Mouse (Mus musculus) kidney, postnatal 0 days (tissue): ENCODE measurements around the gene Nol4l. TPM values are rescaled to one million over a fixed set of nuclear protein-coding genes. Genes with fewer than 3 reads are reported as not detected.

Experiments used
- ATAC-seq: fragments of 200-750 bp; cut with Nextera tagmentation; replicated peaks from 2 replicates; pipeline ENCODE4 v1.8.0; 2017; ENCODE audit warnings: low read depth, moderate number of reproducible peaks, moderate TSS enrichment, moderate library complexity; ENCODE audit not compliant: low FRiP score
- DNase-seq: peaks from one replicate; pipeline ENCODE4 v3.0.0-alpha.2; 2016; ENCODE audit warnings: low spot score
- H3K27ac ChIP-seq: fragments of 300-500 bp; sonication (generic); 2 replicates; pipeline ENCODE4 v1.5.1; 2014; ENCODE audit warnings: mild to moderate bottlenecking
- H3K27me3 ChIP-seq: fragments of 300-500 bp; sonication (generic); 2 replicates; pipeline ENCODE4 v1.6.1; 2014; ENCODE audit warnings: low read length, mixed read lengths; ENCODE audit not compliant: insufficient read depth
- H3K36me3 ChIP-seq: fragments of 300-500 bp; sonication (generic); 2 replicates; pipeline ENCODE4 v1.6.1; 2014; ENCODE audit warnings: low read length, mixed read lengths; ENCODE audit not compliant: insufficient read depth
- H3K4me1 ChIP-seq: fragments of 300-500 bp; sonication (generic); replicated peaks from 2 replicates; pipeline ENCODE4 v1.6.1; 2014; ENCODE audit warnings: antibody characterized with exemption, low read length, mixed read lengths; ENCODE audit not compliant: insufficient read depth
- H3K4me2 ChIP-seq: fragments of 300-500 bp; sonication (generic); 2 replicates; pipeline ENCODE4 v1.6.1; 2014; ENCODE audit warnings: mild to moderate bottlenecking, low read length, moderate library complexity, mixed read lengths
- H3K4me3 ChIP-seq: fragments of 300-500 bp; sonication (generic); replicated peaks from 2 replicates; pipeline ENCODE4 v1.5.1; 2014; ENCODE audit warnings: low read depth, low read length
- H3K9ac ChIP-seq: fragments of 300-500 bp; sonication (generic); 2 replicates; pipeline ENCODE4 v1.6.1; 2014; ENCODE audit warnings: low read depth, low read length
- H3K9me3 ChIP-seq: fragments of 300-500 bp; sonication (generic); replicated peaks from 2 replicates; pipeline ENCODE4 v1.6.1; 2016; ENCODE audit warnings: low read length, inconsistent platforms, mixed read lengths
- CTCF ChIP-seq: IDR thresholded peaks from 2 replicates; pipeline ENCODE4 v1.5.1; 2016; ENCODE audit warnings: antibody characterized with exemption, low read depth, mild to moderate bottlenecking, moderate library complexity
- WGBS: fragments of 180-500 bp; shearing (Covaris S2); extraction: QIAGEN DNeasy Blood & Tissue Kit; methylation state at CpG from one replicate; pipeline ENCODE4 v1.1.7; 2014; 5-methylcytosine and 5-hydroxymethylcytosine counted together
- polyA plus RNA-seq: library from polyadenylated mRNA; unstranded; fragments of >200 nt; fragmentation: Nextera tagmentation; extraction: Ambion mirVana; gene quantifications from 2 replicates; pipeline ENCODE4 v1.2.1, GENCODE M21; 2015

Gene Nol4l
- polyA plus RNA-seq, result 9.0 and 9.6 TPM in 2 replicates

DNA sequence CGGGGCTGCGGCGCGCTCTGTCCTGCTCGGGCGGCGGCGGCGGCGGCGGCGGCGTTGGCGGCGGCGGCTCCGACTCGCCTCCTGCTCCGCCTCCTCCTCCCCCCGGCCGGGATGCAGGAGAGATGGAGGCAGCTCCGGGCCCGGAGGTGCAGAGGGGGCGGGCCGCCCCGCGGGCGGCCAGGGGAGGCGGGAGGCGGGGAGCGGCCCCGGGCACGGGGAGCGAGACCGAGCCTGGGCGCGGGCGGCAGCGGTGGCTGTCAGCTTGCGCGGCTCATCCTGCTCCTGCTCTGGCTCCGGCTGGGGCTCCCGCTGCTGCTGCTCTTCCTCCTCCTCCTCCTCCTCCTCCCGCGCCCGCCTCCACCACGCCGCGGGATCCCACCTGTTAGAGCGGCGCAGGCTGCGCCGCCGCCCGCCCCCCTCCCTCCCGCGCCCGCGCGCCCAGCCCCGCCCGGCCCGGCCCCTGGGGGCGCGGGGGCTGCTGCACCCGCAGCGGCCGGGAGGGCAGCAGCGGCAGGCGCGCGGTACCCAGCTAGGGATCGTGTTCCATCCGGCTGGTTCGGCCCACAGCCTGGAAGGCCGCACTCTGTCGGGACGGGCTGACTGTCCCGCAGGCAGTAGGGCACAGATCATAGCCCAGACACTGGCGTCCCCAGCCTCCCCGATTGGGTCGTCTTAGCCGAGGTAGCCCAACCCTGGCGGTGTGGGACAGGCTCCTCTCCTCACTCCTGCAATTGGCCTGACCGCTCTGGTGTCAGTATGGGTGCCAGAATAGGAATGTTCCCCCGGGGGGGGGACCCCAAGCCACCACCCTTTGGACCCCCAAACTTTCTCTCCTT lies at the start of gene Nol4l:
Gene Nol4l, minus strand, starts transcription at position 41 of the 836 bp plus-strand sequence.
- peak within 1 kb of the TSS; percentile 31; the same call in 1 of the 2 replicates for H3K27ac ChIP-seq

DNA sequence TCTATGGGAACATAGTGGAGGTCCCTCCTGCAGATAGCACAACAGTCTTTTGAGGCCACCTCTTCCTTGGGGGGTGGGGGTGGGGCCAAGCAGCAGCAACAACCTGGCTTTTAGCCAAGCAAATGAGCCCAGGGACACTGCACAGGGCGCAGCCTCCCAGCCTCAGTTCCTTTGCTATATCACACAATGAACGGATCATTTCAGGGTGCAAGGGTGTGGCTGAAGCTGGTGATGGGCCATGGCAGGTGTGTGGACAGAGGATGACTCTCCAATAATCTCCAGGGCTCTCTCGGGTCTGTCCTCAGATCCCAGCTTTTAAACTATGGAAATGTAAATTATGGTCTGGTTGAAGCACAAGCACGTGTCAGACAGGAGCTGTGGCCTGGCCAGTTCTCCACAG lies 47.4 kb upstream of the Nol4l start:
- TF ChIP-seq CTCF, result no peak
- ATAC-seq, result no peak
- no peaks in the 10 kb centered on the region; the same call in 1 of the 2 replicates for H3K4me1 ChIP-seq
- no peaks in the 10 kb centered on the region for H3K27me3 ChIP-seq
- H3K4me3 ChIP-seq, result no peak overlapping the region
- no peak overlapping the region for H3K9ac ChIP-seq
- H3K27ac ChIP-seq, result no peak overlapping the region
- no peaks in the 10 kb centered on the region for H3K36me3 ChIP-seq
- H3K9me3 ChIP-seq, result no peaks in the 10 kb centered on the region
- no peak overlapping the region for H3K4me2 ChIP-seq
- no peak for DNase-seq
- WGBS, result 66% methylated on average over 4 of the region's 4 CpGs

More for the DNA sequence above, at the start of gene Nol4l:
- DNase-seq (no peak), ATAC-seq (0 out of 2 replicates have a peak, but pooled peaks have one; percentile 6)
- 1% methylated on average over 34 of the region's 86 CpGs for WGBS
- Histone ChIP-seq H3K9ac (peak within 1 kb of the TSS; percentile 63), H3K27me3 (no peaks in the 10 kb centered on the region), H3K9me3 (no peaks in the 10 kb centered on the region), H3K4me2 (peak within 1 kb of the TSS; percentile 99), H3K4me3 (peak within 1 kb of the TSS; percentile 64), H3K4me1 (peaks cover 26% of the 10 kb centered on the region; the same call in 1 of the 2 replicates), H3K36me3 (no peaks in the 10 kb centered on the region)
- TF ChIP-seq CTCF, result no peak

DNA sequence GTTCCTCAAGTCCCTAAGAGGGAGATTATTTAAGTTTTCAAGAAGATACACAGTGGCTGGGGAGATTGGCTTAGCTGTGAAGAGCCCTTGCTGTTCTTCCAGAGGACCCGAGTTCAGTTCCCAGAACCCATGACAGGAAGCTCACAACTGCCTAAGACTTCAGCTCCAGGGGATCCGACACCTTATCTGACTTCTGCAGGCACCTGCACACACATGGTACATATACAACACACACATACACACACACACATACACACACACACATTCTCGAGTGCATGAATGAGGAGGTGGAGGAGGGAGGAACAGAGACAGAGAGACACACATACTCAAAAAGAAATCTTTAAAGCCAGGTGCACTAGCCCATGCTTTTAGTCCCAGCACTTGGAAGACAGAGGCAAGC lies 46.4 kb upstream of the Nol4l start:
- Histone ChIP-seq H3K9ac (no peak overlapping the region), H3K4me3 (no peak overlapping the region), H3K4me1 (no peaks in the 10 kb centered on the region; the same call in 1 of the 2 replicates), H3K4me2 (no peak overlapping the region), H3K36me3 (no peaks in the 10 kb centered on the region), H3K9me3 (no peaks in the 10 kb centered on the region), H3K27me3 (no peaks in the 10 kb centered on the region), H3K27ac (no peak overlapping the region)
- TF ChIP-seq CTCF, result no peak
- DNase-seq (no peak), ATAC-seq (no peak)
- 76% methylated on average over 3 of the region's 3 CpGs for WGBS

DNA sequence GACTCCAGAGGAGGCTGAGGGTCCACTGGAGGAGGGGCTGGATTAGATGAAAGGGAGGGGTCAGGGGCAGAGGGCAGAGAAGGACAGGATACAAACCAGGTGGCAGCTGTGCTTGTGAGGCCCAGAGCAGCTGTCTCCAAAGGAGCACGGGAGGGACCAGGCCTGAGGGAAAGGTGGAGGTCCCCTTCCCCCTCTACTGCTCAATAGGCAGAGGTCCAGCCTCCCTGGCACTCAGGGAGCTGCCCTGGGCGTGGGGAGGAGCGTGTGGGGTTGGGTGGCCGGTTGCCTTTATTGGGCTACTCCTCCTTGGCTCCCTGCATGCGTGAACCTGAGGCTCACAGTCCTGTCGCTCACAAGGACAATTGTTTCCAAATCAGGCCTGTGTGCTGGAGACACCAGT lies 45.8 kb upstream of the Nol4l start:
- Histone ChIP-seq H3K9me3 (no peaks in the 10 kb centered on the region), H3K36me3 (no peaks in the 10 kb centered on the region), H3K27ac (no peak overlapping the region), H3K4me3 (no peak overlapping the region), H3K9ac (no peak overlapping the region), H3K4me1 (no peaks in the 10 kb centered on the region; the same call in 1 of the 2 replicates), H3K27me3 (no peaks in the 10 kb centered on the region), H3K4me2 (no peak overlapping the region)
- 42% methylated on average over 6 of the region's 6 CpGs for WGBS
- DNase-seq (no peak), ATAC-seq (no peak)
- no peak for TF ChIP-seq CTCF

DNA sequence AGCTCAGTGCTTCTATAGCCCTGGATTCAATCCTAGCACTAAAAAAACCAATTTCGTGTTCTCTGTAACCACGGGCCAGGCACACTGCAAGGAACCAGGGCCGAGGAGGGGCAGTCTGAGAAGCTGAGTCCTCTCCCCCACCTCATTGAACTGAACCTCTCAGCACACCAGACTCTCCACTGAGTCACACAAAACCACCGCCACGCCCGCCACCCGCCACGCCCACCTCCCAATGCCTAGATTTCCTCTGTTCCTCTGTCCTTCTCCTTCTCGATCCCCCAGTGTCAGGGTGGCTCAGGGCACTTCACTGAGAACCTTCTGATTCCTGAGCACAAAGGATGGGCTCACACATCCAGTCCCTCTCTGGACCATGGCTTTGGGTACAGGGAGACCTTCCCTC lies 43.3 kb upstream of the Nol4l start:
- H3K9ac ChIP-seq, result no peak overlapping the region
- TF ChIP-seq CTCF, result no peak
- H3K4me2 ChIP-seq, result no peak overlapping the region
- H3K27me3 ChIP-seq, result no peaks in the 10 kb centered on the region
- no peak for DNase-seq
- no peak overlapping the region for H3K4me3 ChIP-seq
- H3K27ac ChIP-seq, result no peak overlapping the region
- no peaks in the 10 kb centered on the region for H3K36me3 ChIP-seq
- H3K4me1 ChIP-seq, result no peaks in the 10 kb centered on the region; the same call in 1 of the 2 replicates
- no peak for ATAC-seq
- 95% methylated on average over 9 of the region's 9 CpGs for WGBS
- H3K9me3 ChIP-seq, result no peaks in the 10 kb centered on the region

DNA sequence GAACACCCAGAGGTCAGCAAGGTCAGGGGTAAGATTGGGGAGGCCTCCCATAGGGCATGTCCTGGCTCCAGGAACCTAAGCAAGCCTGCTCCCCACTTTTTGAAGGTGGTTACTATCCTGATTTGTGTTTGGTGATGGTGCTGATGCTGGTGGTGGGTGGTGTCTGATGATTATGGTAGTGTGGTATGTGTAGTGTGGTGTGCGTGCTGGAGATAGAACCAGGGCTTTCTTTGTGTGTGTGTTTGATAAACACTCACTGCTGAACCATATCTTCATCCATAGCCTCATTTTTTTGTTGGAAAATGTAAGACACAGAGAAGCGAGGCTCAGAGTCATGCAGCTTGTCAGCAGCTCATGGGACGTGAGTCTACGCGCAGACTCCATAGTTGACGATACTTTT lies 38.8 kb upstream of the Nol4l start:
- Histone ChIP-seq H3K9ac (no peak overlapping the region), H3K27me3 (no peaks in the 10 kb centered on the region), H3K27ac (no peak overlapping the region), H3K9me3 (no peaks in the 10 kb centered on the region), H3K4me2 (no peak overlapping the region), H3K4me3 (no peak overlapping the region), H3K36me3 (no peaks in the 10 kb centered on the region), H3K4me1 (no peaks in the 10 kb centered on the region)
- no peak for ATAC-seq
- 94% methylated on average over 6 of the region's 6 CpGs for WGBS
- TF ChIP-seq CTCF, result no peak
- DNase-seq, result no peak
